Mouse (Mus musculus) CH12.LX (cell line): ENCODE results near the gene Cd8b1. TPM values are rescaled to one million over a fixed set of nuclear protein-coding genes. Genes with fewer than 3 reads are reported as not detected.

Experiments
- DNase-seq: peaks from one replicate; pipeline ENCODE4 v3.0.0-alpha.2; 2013; ENCODE audit errors: extremely low read depth
- H3K27ac ChIP-seq: 2 replicates; pipeline ENCODE4 v1.5.1; 2012; ENCODE audit warnings: low read depth, mild to moderate bottlenecking, control low read depth, moderate library complexity; ENCODE audit not compliant: insufficient read depth
- H3K27me3 ChIP-seq: replicated peaks from 2 replicates; pipeline ENCODE3; 2012; ENCODE audit warnings: inconsistent platforms
- H3K36me3 ChIP-seq, 2 experiments: replicated peaks in 1 of 2; 2 replicates each; pipeline versions ENCODE3 to v1.6.1; 2012; ENCODE audit warnings: inconsistent platforms in 1 of 2, low read length in 1 of 2, mild to moderate bottlenecking in 1 of 2, mixed read lengths in 1 of 2, moderate library complexity in 1 of 2; ENCODE audit not compliant: control insufficient read depth in 1 of 2, insufficient read depth in 1 of 2
- H3K4me1 ChIP-seq, 2 experiments: 2 replicates each; pipeline ENCODE4 v1.6.1; 2012; ENCODE audit warnings: inconsistent platforms in 1 of 2, moderate library complexity in 1 of 2; ENCODE audit not compliant: insufficient read depth in 2 of 2, control insufficient read depth in 1 of 2
- H3K4me2 ChIP-seq: 2 replicates; pipeline ENCODE4 v1.6.1; 2012; ENCODE audit warnings: low read depth, mild to moderate bottlenecking, control low read depth; ENCODE audit not compliant: poor library complexity, insufficient read depth, severe bottlenecking
- H3K4me3 ChIP-seq, 3 experiments: fragments of 150-350 bp in 1 of 3; sonication (generic) in 1 of 3; replicated peaks in 1 of 3; 2 replicates each; pipeline versions ENCODE3 to v1.5.1; 2011 to 2012; ENCODE audit warnings: low read depth in 2 of 3, low read length in 2 of 3, mild to moderate bottlenecking in 2 of 3, moderate library complexity in 2 of 3, control low read depth in 1 of 3, improper control_type of control experiment in 1 of 3, inconsistent platforms in 1 of 3, mixed read lengths in 1 of 3; ENCODE audit not compliant: poor library complexity in 1 of 3
- H3K79me2 ChIP-seq: replicated peaks from 2 replicates; pipeline ENCODE4 v1.6.1; 2012; ENCODE audit warnings: mild to moderate bottlenecking, moderate library complexity; ENCODE audit not compliant: control insufficient read depth, poor library complexity, insufficient read depth, severe bottlenecking; ENCODE audit errors: extremely low read depth
- H3K9ac ChIP-seq: 2 replicates; pipeline ENCODE4 v1.6.1; 2012; ENCODE audit warnings: low read depth, mild to moderate bottlenecking, control low read depth, moderate library complexity; ENCODE audit not compliant: insufficient read depth
- H3K9me3 ChIP-seq: replicated peaks from 2 replicates; pipeline ENCODE3; 2012; ENCODE audit warnings: low read length, inconsistent platforms, mixed read lengths
- BHLHE40 ChIP-seq: IDR thresholded peaks from 2 replicates; pipeline ENCODE4 v1.6.1; 2011; ENCODE audit warnings: mild to moderate bottlenecking, low read depth, low read length, improper control_type of control experiment
- CHD1 ChIP-seq: IDR thresholded peaks from 2 replicates; pipeline ENCODE4 v1.6.1; 2012; ENCODE audit warnings: low read depth, low read length, improper control_type of control experiment, inconsistent platforms
- CTCF ChIP-seq, 2 experiments: IDR thresholded peaks in 1 of 2; conservative IDR thresholded peaks in 1 of 2; 2 replicates each; pipeline ENCODE4 v1.5.1; 2011 to 2012; ENCODE audit warnings: low read depth in 2 of 2, low read length in 2 of 2, improper control_type of control experiment in 1 of 2, inconsistent platforms in 1 of 2, mild to moderate bottlenecking in 1 of 2, moderate library complexity in 1 of 2
- EP300 ChIP-seq: IDR thresholded peaks from 2 replicates; pipeline ENCODE4 v1.6.1; 2011; ENCODE audit warnings: low read length, improper control_type of control experiment
- JUND ChIP-seq: conservative IDR thresholded peaks from 2 replicates; pipeline ENCODE4 v1.6.1; 2011; ENCODE audit warnings: low read depth, low read length, improper control_type of control experiment
- KAT2A ChIP-seq: IDR thresholded peaks from 2 replicates; pipeline ENCODE4 v1.6.1; 2012; ENCODE audit warnings: low read length, improper control_type of control experiment, inconsistent platforms; ENCODE audit not compliant: insufficient replicate concordance
- MAFK ChIP-seq: IDR thresholded peaks from 2 replicates; pipeline ENCODE4 v1.6.1; 2011; ENCODE audit warnings: low read length, improper control_type of control experiment; ENCODE audit not compliant: insufficient replicate concordance
- MAX ChIP-seq: IDR thresholded peaks from 2 replicates; pipeline ENCODE4 v1.6.1; 2011; ENCODE audit warnings: low read length, improper control_type of control experiment
- MYC ChIP-seq: IDR thresholded peaks from 2 replicates; pipeline ENCODE4 v1.6.1; 2011; ENCODE audit warnings: low read depth, mild to moderate bottlenecking, improper control_type of control experiment, low read length
- POLR2AphosphoS2 ChIP-seq: IDR thresholded peaks from 2 replicates; pipeline ENCODE4 v1.6.1; 2011; ENCODE audit warnings: low read depth, low read length, improper control_type of control experiment
- RAD21 ChIP-seq: IDR thresholded peaks from 2 replicates; pipeline ENCODE4 v1.6.1; 2011; ENCODE audit warnings: low read depth, mild to moderate bottlenecking, low read length, improper control_type of control experiment, moderate library complexity
- RCOR1 ChIP-seq: conservative IDR thresholded peaks from 2 replicates; pipeline ENCODE4 v1.6.1; 2012; ENCODE audit warnings: low read depth, mild to moderate bottlenecking, inconsistent platforms, low read length, improper control_type of control experiment
- SIN3A ChIP-seq: IDR thresholded peaks from 2 replicates; pipeline ENCODE4 v1.6.1; 2012; ENCODE audit warnings: low read length, improper control_type of control experiment, inconsistent platforms
- TBP ChIP-seq: conservative IDR thresholded peaks from 2 replicates; pipeline ENCODE4 v1.6.1; 2011; ENCODE audit warnings: low read depth, low read length, improper control_type of control experiment
- UBTF ChIP-seq: IDR thresholded peaks from 2 replicates; pipeline ENCODE4 v1.6.1; 2012; ENCODE audit warnings: low read depth, mild to moderate bottlenecking, inconsistent platforms, low read length, improper control_type of control experiment, moderate library complexity
- USF1 ChIP-seq: IDR thresholded peaks from 2 replicates; pipeline ENCODE4 v1.6.1; 2014; ENCODE audit warnings: low read depth, mild to moderate bottlenecking, inconsistent platforms, low read length, improper control_type of control experiment
- USF2 ChIP-seq: conservative IDR thresholded peaks from 2 replicates; pipeline ENCODE4 v1.6.1; 2011; ENCODE audit warnings: low read depth, low read length, improper control_type of control experiment
- ZKSCAN1 ChIP-seq: IDR thresholded peaks from 2 replicates; pipeline ENCODE4 v1.6.1; 2012; ENCODE audit warnings: low read depth, inconsistent platforms, low read length, improper control_type of control experiment, borderline replicate concordance
- ZMIZ1 ChIP-seq: IDR thresholded peaks from 2 replicates; pipeline ENCODE4 v1.6.1; 2012; ENCODE audit warnings: low read depth, mild to moderate bottlenecking, inconsistent platforms, low read length, improper control_type of control experiment
- ZNF384 ChIP-seq: IDR thresholded peaks from 2 replicates; pipeline ENCODE4 v1.6.1; 2012; ENCODE audit warnings: low read depth, low read length, improper control_type of control experiment, inconsistent platforms
- dilution Hi-C: fragments of 300-500 bp; cut with MboI; formaldehyde crosslinking; loops from 2 replicates; pipeline ENCODE4 v1.14.3; 2020; ENCODE audit warnings: low sequenced_read_pairs; ENCODE audit not compliant: extremely low pct_unique_long_range_greater_than_20kb, extremely low pct_ligation_motif_present
- in situ Hi-C: fragments of 300-500 bp; cut with MboI; formaldehyde crosslinking; loops from 3 replicates; pipeline ENCODE4 v1.14.3; 2019; ENCODE audit warnings: low sequenced_read_pairs, low pct_ligation_motif_present, low pct_unique_long_range_greater_than_20kb, mixed read lengths
- polyA plus RNA-seq: library from polyadenylated mRNA; unstranded; fragments of >175 nt; gene quantifications from 2 replicates; pipeline ENCODE4 v1.2.1, GENCODE M21; 2012; ENCODE audit warnings: low read depth; ENCODE audit not compliant: insufficient read length
- total RNA-seq, 2 experiments: library from RNA; depleted of rRNA; stranded (reverse); fragments of 300-350 nt in 1 of 2; fragments of >200 nt in 1 of 2; gene quantifications; 2 replicates each; pipeline ENCODE4 v1.2.3; 2012 to 2014

Cd8b1 gene
- total and polyA plus RNA-seq, 3 experiments = 0.25 to 0.51 (median 0.30) TPM

- Histone ChIP-seq H3K79me2 (no peaks in the 10 kb centered on the region), H3K27ac (no peak overlapping the region), H3K4me3 (no peak overlapping the region), H3K9ac (no peak overlapping the region), H3K4me1 (no peaks in the 10 kb centered on the region), H3K4me2 (no peak overlapping the region), H3K9me3 (no peaks in the 10 kb centered on the region), H3K27me3 (no peaks in the 10 kb centered on the region), H3K36me3 (no peaks in the 10 kb centered on the region)
- dilution Hi-C loops = no loop called here
- TF ChIP-seq CHD1 (no peak), MYC (no peak), USF2 (no peak), SIN3A (no peak), POLR2AphosphoS2 (no peak), RCOR1 (no peak), BHLHE40 (no peak), JUND (no peak), TBP (no peak), KAT2A (no peak)
- DNase-seq = no peak
- in situ Hi-C loops = no loop called here
These were observed 11.1 kb downstream of the Cd8b1 start for GRCm38 (mm10) chr6:71333578-71334273.

DNA sequence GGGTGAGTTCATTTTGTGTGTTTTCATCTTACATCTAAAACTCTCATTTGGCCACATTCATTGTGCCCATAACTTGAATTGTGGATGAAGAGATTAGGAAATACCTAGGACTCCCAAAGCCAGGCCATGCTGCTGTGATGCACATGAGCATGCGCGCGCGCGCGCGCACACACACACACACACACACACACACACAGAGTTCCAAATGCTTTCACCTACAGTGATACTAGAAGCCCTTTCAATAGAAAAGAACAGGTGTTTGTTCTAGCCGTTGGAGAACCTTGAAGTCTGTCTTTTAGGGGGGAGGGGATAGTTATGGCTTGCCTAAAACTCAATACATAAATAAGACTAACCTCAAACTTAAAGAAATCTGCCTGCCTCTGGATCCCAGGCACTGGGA lies 15.1 kb downstream of the Cd8b1 start:
- in situ Hi-C loops = no loop called here
- no peaks in the 10 kb centered on the region for H3K79me2 ChIP-seq
- H3K27me3 ChIP-seq = no peaks in the 10 kb centered on the region
- dilution Hi-C loops = no loop called here
- no peak for TF ChIP-seq RCOR1
- no peak for TF ChIP-seq RAD21
- TF ChIP-seq UBTF = no peak
- no peak for TF ChIP-seq ZMIZ1
- no peak for TF ChIP-seq MAFK
- TF ChIP-seq ZKSCAN1 = no peak
- no peak for TF ChIP-seq EP300
- no peak for TF ChIP-seq CTCF (conservative IDR thresholded peaks at IDR 0.05 in 1 of 2, IDR thresholded peaks at IDR 0.05 in 1 of 2; ENCODE audit: low read depth in 2 of 2, low read length in 2 of 2)
- TF ChIP-seq USF1 = no peak
- no peak for TF ChIP-seq SIN3A
- TF ChIP-seq USF2 = no peak
- TF ChIP-seq MAX = no peak
- no peak for TF ChIP-seq ZNF384
- H3K36me3 ChIP-seq = no peaks in the 10 kb centered on the region
- H3K27ac ChIP-seq = no peak overlapping the region
- no peak overlapping the region for H3K9ac ChIP-seq
- H3K4me2 ChIP-seq = no peak overlapping the region
- H3K4me3 ChIP-seq = no peak overlapping the region
- no peak for DNase-seq
- no peaks in the 10 kb centered on the region for H3K4me1 ChIP-seq
- no peaks in the 10 kb centered on the region for H3K9me3 ChIP-seq
